Mouse (Mus musculus) olfactory bulb, adult 2 months (tissue): ENCODE data around the gene B3galt1.

ENCODE experiments used
- CTCF ChIP-seq: fragments of 200-500 bp; IDR thresholded peaks from 2 replicates; pipeline ENCODE4 v1.5.1; 2012; ENCODE audit warnings: low read depth, mild to moderate bottlenecking, low read length, moderate library complexity; ENCODE audit not compliant: insufficient read depth
- POLR2A ChIP-seq: fragments of 200-500 bp; IDR thresholded peaks from 2 replicates; pipeline ENCODE4 v1.6.1; 2012; ENCODE audit warnings: mild to moderate bottlenecking, low read depth, low read length, moderate library complexity; ENCODE audit not compliant: insufficient read depth

DNA sequence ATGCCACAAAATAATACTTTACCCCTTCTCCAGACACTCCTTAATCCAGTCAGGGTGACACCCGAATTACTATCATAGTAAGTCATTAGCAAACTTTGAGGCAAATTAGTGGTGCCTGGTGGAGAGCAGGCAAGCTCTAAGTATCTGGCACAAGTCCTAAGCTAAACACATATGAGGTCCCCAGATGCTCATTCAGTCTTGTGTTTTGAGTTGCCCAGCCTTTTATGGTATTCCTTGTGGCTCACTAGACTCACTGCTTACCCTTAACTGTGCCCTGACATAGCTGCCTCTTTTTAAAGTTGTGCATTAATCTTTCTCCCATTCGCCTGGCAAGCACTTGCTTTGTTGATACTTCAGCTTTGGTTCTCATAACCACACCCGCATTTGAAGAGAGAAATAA is 382.7 kb downstream of the B3galt1 start:
- TF ChIP-seq CTCF (no peak), POLR2A (no peak)
